Mouse (Mus musculus) CH12.LX (cell line): ENCODE data around the gene Gm10382. TPM values are rescaled to one million over a fixed set of nuclear protein-coding genes. Genes with fewer than 3 reads are reported as not detected.

Source experiments
- DNase-seq: peaks from one replicate; pipeline ENCODE4 v3.0.0-alpha.2; 2013; ENCODE audit errors: extremely low read depth
- H3K27ac ChIP-seq: 2 replicates; pipeline ENCODE4 v1.5.1; 2012; ENCODE audit warnings: low read depth, mild to moderate bottlenecking, control low read depth, moderate library complexity; ENCODE audit not compliant: insufficient read depth
- H3K27me3 ChIP-seq: replicated peaks from 2 replicates; pipeline ENCODE3; 2012; ENCODE audit warnings: inconsistent platforms
- H3K36me3 ChIP-seq, 2 experiments: replicated peaks in 1 of 2; 2 replicates each; pipeline versions ENCODE3 to v1.6.1; 2012; ENCODE audit warnings: inconsistent platforms in 1 of 2, low read length in 1 of 2, mild to moderate bottlenecking in 1 of 2, mixed read lengths in 1 of 2, moderate library complexity in 1 of 2; ENCODE audit not compliant: control insufficient read depth in 1 of 2, insufficient read depth in 1 of 2
- H3K4me1 ChIP-seq, 2 experiments: 2 replicates each; pipeline ENCODE4 v1.6.1; 2012; ENCODE audit warnings: inconsistent platforms in 1 of 2, moderate library complexity in 1 of 2; ENCODE audit not compliant: insufficient read depth in 2 of 2, control insufficient read depth in 1 of 2
- H3K4me2 ChIP-seq: 2 replicates; pipeline ENCODE4 v1.6.1; 2012; ENCODE audit warnings: low read depth, mild to moderate bottlenecking, control low read depth; ENCODE audit not compliant: poor library complexity, insufficient read depth, severe bottlenecking
- H3K4me3 ChIP-seq, 3 experiments: fragments of 150-350 bp in 1 of 3; sonication (generic) in 1 of 3; replicated peaks in 1 of 3; 2 replicates each; pipeline versions ENCODE3 to v1.5.1; 2011 to 2012; ENCODE audit warnings: low read depth in 2 of 3, low read length in 2 of 3, mild to moderate bottlenecking in 2 of 3, moderate library complexity in 2 of 3, control low read depth in 1 of 3, improper control_type of control experiment in 1 of 3, inconsistent platforms in 1 of 3, mixed read lengths in 1 of 3; ENCODE audit not compliant: poor library complexity in 1 of 3
- H3K79me2 ChIP-seq: replicated peaks from 2 replicates; pipeline ENCODE4 v1.6.1; 2012; ENCODE audit warnings: mild to moderate bottlenecking, moderate library complexity; ENCODE audit not compliant: control insufficient read depth, poor library complexity, insufficient read depth, severe bottlenecking; ENCODE audit errors: extremely low read depth
- H3K9ac ChIP-seq: 2 replicates; pipeline ENCODE4 v1.6.1; 2012; ENCODE audit warnings: low read depth, mild to moderate bottlenecking, control low read depth, moderate library complexity; ENCODE audit not compliant: insufficient read depth
- H3K9me3 ChIP-seq: replicated peaks from 2 replicates; pipeline ENCODE3; 2012; ENCODE audit warnings: low read length, inconsistent platforms, mixed read lengths
- BHLHE40 ChIP-seq: IDR thresholded peaks from 2 replicates; pipeline ENCODE4 v1.6.1; 2011; ENCODE audit warnings: mild to moderate bottlenecking, low read depth, low read length, improper control_type of control experiment
- CHD1 ChIP-seq: IDR thresholded peaks from 2 replicates; pipeline ENCODE4 v1.6.1; 2012; ENCODE audit warnings: low read depth, low read length, improper control_type of control experiment, inconsistent platforms
- CHD2 ChIP-seq: IDR thresholded peaks from 2 replicates; pipeline ENCODE4 v1.6.1; 2011; ENCODE audit warnings: low read length, improper control_type of control experiment
- CTCF ChIP-seq, 2 experiments: IDR thresholded peaks in 1 of 2; conservative IDR thresholded peaks in 1 of 2; 2 replicates each; pipeline ENCODE4 v1.5.1; 2011 to 2012; ENCODE audit warnings: low read depth in 2 of 2, low read length in 2 of 2, improper control_type of control experiment in 1 of 2, inconsistent platforms in 1 of 2, mild to moderate bottlenecking in 1 of 2, moderate library complexity in 1 of 2
- E2F4 ChIP-seq: IDR thresholded peaks from 2 replicates; pipeline ENCODE4 v1.6.1; 2011; ENCODE audit warnings: low read depth, low read length, improper control_type of control experiment; ENCODE audit not compliant: insufficient replicate concordance
- ELF1 ChIP-seq: IDR thresholded peaks from 2 replicates; pipeline ENCODE4 v1.6.1; 2014; ENCODE audit warnings: low read depth, mild to moderate bottlenecking, inconsistent platforms, low read length, improper control_type of control experiment
- EP300 ChIP-seq: IDR thresholded peaks from 2 replicates; pipeline ENCODE4 v1.6.1; 2011; ENCODE audit warnings: low read length, improper control_type of control experiment
- ETS1 ChIP-seq: conservative IDR thresholded peaks from 2 replicates; pipeline ENCODE4 v1.6.1; 2012; ENCODE audit warnings: low read depth, mild to moderate bottlenecking, inconsistent platforms, low read length, improper control_type of control experiment, moderate library complexity
- GABPA ChIP-seq: IDR thresholded peaks from 2 replicates; pipeline ENCODE4 v1.6.1; 2012; ENCODE audit warnings: low read depth, low read length, improper control_type of control experiment, inconsistent platforms; ENCODE audit not compliant: insufficient replicate concordance
- HCFC1 ChIP-seq: IDR thresholded peaks from 2 replicates; pipeline ENCODE4 v1.6.1; 2012; ENCODE audit warnings: low read depth, mild to moderate bottlenecking, inconsistent platforms, low read length, improper control_type of control experiment
- IRF4 ChIP-seq: IDR thresholded peaks from 2 replicates; pipeline ENCODE4 v1.6.1; 2014; ENCODE audit warnings: low read depth, mild to moderate bottlenecking, inconsistent platforms, low read length, improper control_type of control experiment
- JUN ChIP-seq: IDR thresholded peaks from 2 replicates; pipeline ENCODE4 v1.6.1; 2011; ENCODE audit warnings: low read depth, mild to moderate bottlenecking, low read length, improper control_type of control experiment, moderate library complexity; ENCODE audit not compliant: insufficient read depth
- JUND ChIP-seq: conservative IDR thresholded peaks from 2 replicates; pipeline ENCODE4 v1.6.1; 2011; ENCODE audit warnings: low read depth, low read length, improper control_type of control experiment
- KAT2A ChIP-seq: IDR thresholded peaks from 2 replicates; pipeline ENCODE4 v1.6.1; 2012; ENCODE audit warnings: low read length, improper control_type of control experiment, inconsistent platforms; ENCODE audit not compliant: insufficient replicate concordance
- MAFK ChIP-seq: IDR thresholded peaks from 2 replicates; pipeline ENCODE4 v1.6.1; 2011; ENCODE audit warnings: low read length, improper control_type of control experiment; ENCODE audit not compliant: insufficient replicate concordance
- MAX ChIP-seq: IDR thresholded peaks from 2 replicates; pipeline ENCODE4 v1.6.1; 2011; ENCODE audit warnings: low read length, improper control_type of control experiment
- MAZ ChIP-seq: IDR thresholded peaks from 2 replicates; pipeline ENCODE4 v1.6.1; 2012; ENCODE audit warnings: low read depth, mild to moderate bottlenecking, inconsistent platforms, low read length, improper control_type of control experiment, moderate library complexity
- MEF2A ChIP-seq: IDR thresholded peaks from 2 replicates; pipeline ENCODE4 v1.6.1; 2014; ENCODE audit warnings: low read depth, mild to moderate bottlenecking, inconsistent platforms, low read length, improper control_type of control experiment, borderline replicate concordance
- MXI1 ChIP-seq: IDR thresholded peaks from 2 replicates; pipeline ENCODE4 v1.6.1; 2011; ENCODE audit warnings: mild to moderate bottlenecking, low read depth, low read length, improper control_type of control experiment
- MYC ChIP-seq: IDR thresholded peaks from 2 replicates; pipeline ENCODE4 v1.6.1; 2011; ENCODE audit warnings: low read depth, mild to moderate bottlenecking, improper control_type of control experiment, low read length
- NELFE ChIP-seq: IDR thresholded peaks from 2 replicates; pipeline ENCODE4 v1.6.1; 2011; ENCODE audit warnings: low read depth, low read length, improper control_type of control experiment
- NRF1 ChIP-seq: IDR thresholded peaks from 2 replicates; pipeline ENCODE4 v1.6.1; 2014; ENCODE audit warnings: low read depth, mild to moderate bottlenecking, inconsistent platforms, low read length, improper control_type of control experiment, moderate library complexity
- PAX5 ChIP-seq: IDR thresholded peaks from 2 replicates; pipeline ENCODE4 v1.6.1; 2012; ENCODE audit warnings: low read length, inconsistent platforms, mixed read lengths
- POLR2A ChIP-seq: IDR thresholded peaks from 2 replicates; pipeline ENCODE4 v1.6.1; 2011; ENCODE audit warnings: low read depth, mild to moderate bottlenecking, improper control_type of control experiment, low read length
- POLR2AphosphoS2 ChIP-seq: IDR thresholded peaks from 2 replicates; pipeline ENCODE4 v1.6.1; 2011; ENCODE audit warnings: low read depth, low read length, improper control_type of control experiment
- RAD21 ChIP-seq: IDR thresholded peaks from 2 replicates; pipeline ENCODE4 v1.6.1; 2011; ENCODE audit warnings: low read depth, mild to moderate bottlenecking, low read length, improper control_type of control experiment, moderate library complexity
- RCOR1 ChIP-seq: conservative IDR thresholded peaks from 2 replicates; pipeline ENCODE4 v1.6.1; 2012; ENCODE audit warnings: low read depth, mild to moderate bottlenecking, inconsistent platforms, low read length, improper control_type of control experiment
- SIN3A ChIP-seq: IDR thresholded peaks from 2 replicates; pipeline ENCODE4 v1.6.1; 2012; ENCODE audit warnings: low read length, improper control_type of control experiment, inconsistent platforms
- SMC3 ChIP-seq: IDR thresholded peaks from 2 replicates; pipeline ENCODE4 v1.6.1; 2011; ENCODE audit warnings: low read depth, low read length, improper control_type of control experiment
- TBP ChIP-seq: conservative IDR thresholded peaks from 2 replicates; pipeline ENCODE4 v1.6.1; 2011; ENCODE audit warnings: low read depth, low read length, improper control_type of control experiment
- TCF12 ChIP-seq: IDR thresholded peaks from 2 replicates; pipeline ENCODE4 v1.6.1; 2014; ENCODE audit warnings: low read depth, mild to moderate bottlenecking, inconsistent platforms, low read length, improper control_type of control experiment
- UBTF ChIP-seq: IDR thresholded peaks from 2 replicates; pipeline ENCODE4 v1.6.1; 2012; ENCODE audit warnings: low read depth, mild to moderate bottlenecking, inconsistent platforms, low read length, improper control_type of control experiment, moderate library complexity
- USF1 ChIP-seq: IDR thresholded peaks from 2 replicates; pipeline ENCODE4 v1.6.1; 2014; ENCODE audit warnings: low read depth, mild to moderate bottlenecking, inconsistent platforms, low read length, improper control_type of control experiment
- USF2 ChIP-seq: conservative IDR thresholded peaks from 2 replicates; pipeline ENCODE4 v1.6.1; 2011; ENCODE audit warnings: low read depth, low read length, improper control_type of control experiment
- ZC3H11A ChIP-seq: IDR thresholded peaks from 2 replicates; pipeline ENCODE4 v1.6.1; 2012; ENCODE audit warnings: low read depth, mild to moderate bottlenecking, inconsistent platforms, low read length, improper control_type of control experiment
- ZKSCAN1 ChIP-seq: IDR thresholded peaks from 2 replicates; pipeline ENCODE4 v1.6.1; 2012; ENCODE audit warnings: low read depth, inconsistent platforms, low read length, improper control_type of control experiment, borderline replicate concordance
- ZMIZ1 ChIP-seq: IDR thresholded peaks from 2 replicates; pipeline ENCODE4 v1.6.1; 2012; ENCODE audit warnings: low read depth, mild to moderate bottlenecking, inconsistent platforms, low read length, improper control_type of control experiment
- ZNF384 ChIP-seq: IDR thresholded peaks from 2 replicates; pipeline ENCODE4 v1.6.1; 2012; ENCODE audit warnings: low read depth, low read length, improper control_type of control experiment, inconsistent platforms
- dilution Hi-C: fragments of 300-500 bp; cut with MboI; formaldehyde crosslinking; loops from 2 replicates; pipeline ENCODE4 v1.14.3; 2020; ENCODE audit warnings: low sequenced_read_pairs; ENCODE audit not compliant: extremely low pct_unique_long_range_greater_than_20kb, extremely low pct_ligation_motif_present
- in situ Hi-C: fragments of 300-500 bp; cut with MboI; formaldehyde crosslinking; loops from 3 replicates; pipeline ENCODE4 v1.14.3; 2019; ENCODE audit warnings: low sequenced_read_pairs, low pct_ligation_motif_present, low pct_unique_long_range_greater_than_20kb, mixed read lengths
- polyA plus RNA-seq: library from polyadenylated mRNA; unstranded; fragments of >175 nt; gene quantifications from 2 replicates; pipeline ENCODE4 v1.2.1, GENCODE M21; 2012; ENCODE audit warnings: low read depth; ENCODE audit not compliant: insufficient read length
- total RNA-seq, 2 experiments: library from RNA; depleted of rRNA; stranded (reverse); fragments of 300-350 nt in 1 of 2; fragments of >200 nt in 1 of 2; gene quantifications; 2 replicates each; pipeline ENCODE4 v1.2.3; 2012 to 2014

Gm10382 gene
- total and polyA plus RNA-seq, 3 experiments, result 0.59 to 1.1 TPM; not detected in 1

DNA sequence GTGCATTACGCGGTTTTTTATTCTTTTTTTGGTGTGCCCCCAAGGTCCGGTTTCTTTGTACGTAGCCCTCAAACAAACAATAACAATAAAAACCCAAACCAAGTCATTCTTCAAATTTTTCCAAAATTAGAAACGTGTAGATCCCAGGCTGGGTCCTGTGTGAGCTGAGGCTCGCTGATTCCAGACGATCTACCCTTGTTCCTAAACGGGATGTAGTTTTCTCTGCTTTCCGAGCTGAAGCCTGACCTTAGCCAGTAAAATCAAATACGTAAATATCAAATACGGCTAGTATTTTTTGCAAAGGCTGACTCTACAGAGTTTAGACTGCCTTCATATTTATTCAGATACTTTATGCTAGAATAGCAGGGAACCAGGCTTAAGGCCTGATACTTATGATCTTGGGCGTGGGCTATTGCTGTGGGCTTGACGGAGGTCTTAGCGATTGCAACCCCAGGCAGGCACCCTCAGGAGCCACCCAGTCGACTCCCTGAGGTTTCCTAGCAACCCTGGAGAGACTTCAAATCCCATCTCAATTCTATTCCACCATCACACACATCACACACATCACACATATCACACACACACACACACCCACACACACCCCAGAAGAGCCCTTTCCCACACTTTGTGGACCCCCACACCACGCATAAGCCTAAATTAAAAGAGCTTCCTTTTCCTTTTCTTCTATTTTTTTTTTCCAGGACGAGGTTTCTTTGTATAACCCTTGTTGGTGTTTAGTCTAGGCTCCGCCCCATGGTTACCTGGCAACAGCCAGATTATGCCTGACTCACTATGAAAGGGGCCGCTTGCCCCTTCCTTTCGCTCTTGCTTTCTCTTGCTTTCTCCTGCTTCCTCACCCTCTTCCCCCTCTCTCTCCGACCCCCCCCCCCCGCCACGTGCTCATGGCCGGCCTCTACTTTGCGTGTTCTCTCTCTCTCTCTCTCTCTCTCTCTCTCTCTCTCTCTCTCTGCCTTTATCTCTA is 4.8 kb downstream of the Gm10382 start:
- Histone ChIP-seq H3K27ac (peak overlapping the region; percentile 95), H3K9me3 (no peaks in the 10 kb centered on the region), H3K79me2 (peaks cover 8% of the 10 kb centered on the region), H3K4me3 (peak overlapping the region; percentile 19 to 53 (median 39)), H3K4me2 (peak overlapping the region; percentile 88), H3K4me1 (peaks cover 6 to 32% of the 10 kb centered on the region in 2 experiments; a peak in 3 of 4 replicates), H3K27me3 (no peaks in the 10 kb centered on the region), H3K9ac (peak overlapping the region; percentile 94), H3K36me3 (peaks cover 0 to 2% of the 10 kb centered on the region in 2 experiments)
- TF ChIP-seq ZMIZ1 (peak; percentile 58; the same call in 1 of the 2 replicates), ZNF384 (peak; percentile 86), USF2 (no peak), ETS1 (peak; percentile 85), GABPA (no peak), CHD2 (peak; percentile 50; the same call in 1 of the 2 replicates), TBP (peak; percentile 13; the same call in 1 of the 2 replicates), MAZ (peak; percentile 93), JUN (0 out of 2 replicates have a peak, but pooled peaks have one; percentile 31), ZC3H11A (no peak), POLR2AphosphoS2 (no peak), MEF2A (peak; percentile 83), ELF1 (peak; percentile 39; the same call in 1 of the 2 replicates), MYC (peak; percentile 96), SIN3A (peak; percentile 84; the same call in 1 of the 2 replicates), TCF12 (peak; percentile 76), PAX5 (no peak), IRF4 (peak; percentile 96), E2F4 (no peak), MAFK (peak; percentile 64), JUND (peak; percentile 50; the same call in 1 of the 2 replicates), BHLHE40 (peak; percentile 89), USF1 (peak; percentile 44), NELFE (no peak), CTCF (conservative IDR thresholded peaks at IDR 0.05 in 1 of 2, IDR thresholded peaks at IDR 0.05 in 1 of 2; ENCODE audit: low read depth in 2 of 2, low read length in 2 of 2) (no peak), NRF1 (no peak), MXI1 (peak; percentile 84), POLR2A (no peak), HCFC1 (peak; percentile 58), RCOR1 (no peak), EP300 (peak; percentile 70), KAT2A (no peak), SMC3 (no peak), MAX (peak; percentile 73), ZKSCAN1 (no peak), UBTF (no peak), RAD21 (no peak), CHD1 (peak; percentile 25)
- DNase-seq, result peak; percentile 98
- dilution Hi-C loops (no loop called here), in situ Hi-C loops (no loop called here)
